Mouse (Mus musculus): ENCODE measurements around the gene Osgepl1. TPM values are rescaled to one million over a fixed set of nuclear protein-coding genes. Genes with fewer than 3 reads are reported as not detected.
"Not testable (repeated sequence)": the region's sequence is repeated elsewhere in the genome, so short reads cannot be mapped to it uniquely, and the experiment has no call there.

The Osgepl1 gene
- polyA plus RNA-seq (2012; ENCODE audit: insufficient read depth, insufficient read length, missing spikeins): 6.9 and 9.4 TPM in 2 replicates

DNA sequence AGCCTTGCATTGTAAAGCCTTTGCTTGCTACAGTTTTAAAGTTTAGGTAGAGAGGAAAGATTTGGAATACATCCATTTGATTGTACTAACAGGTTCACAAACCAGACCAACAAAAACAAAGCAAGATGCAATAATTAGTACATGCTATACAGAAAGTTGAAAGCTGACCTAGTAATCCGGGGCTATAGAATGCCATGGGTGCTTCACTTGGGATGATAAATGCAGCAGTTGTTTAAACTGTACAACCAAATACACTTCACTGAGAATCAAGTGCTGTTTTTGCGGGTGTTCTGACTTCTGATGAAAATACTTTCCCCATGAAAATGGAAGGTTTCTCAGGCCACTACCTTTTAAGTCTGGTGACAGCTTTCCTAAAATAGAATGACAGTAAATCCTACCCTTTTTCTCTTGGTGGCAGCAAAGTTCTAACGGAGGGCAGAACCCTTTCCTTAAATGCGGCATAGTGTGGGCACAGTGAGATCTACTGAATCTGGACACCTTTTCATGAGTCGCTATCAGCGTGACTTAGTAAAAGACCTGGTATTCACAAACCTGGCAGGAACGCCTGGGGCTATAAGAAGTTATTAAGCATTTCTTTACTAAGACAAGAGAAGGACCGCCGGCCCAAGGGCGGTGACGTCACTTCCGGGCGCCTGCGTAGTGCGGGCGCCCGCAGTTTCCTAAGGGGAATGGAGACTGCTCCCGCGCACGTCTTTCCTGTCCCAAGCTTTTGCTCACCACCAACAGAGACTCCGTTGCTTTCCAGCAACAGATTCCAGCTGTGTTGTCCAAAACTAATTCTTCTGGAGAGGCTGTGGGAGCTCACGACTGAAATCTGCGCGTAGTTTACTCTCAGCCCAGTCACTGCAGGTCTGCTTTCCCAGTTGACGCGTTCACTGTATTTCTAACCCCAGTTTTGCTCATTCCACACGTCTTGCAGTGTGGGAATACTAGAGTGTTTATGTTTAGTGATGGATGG is at the start of gene Osgepl1:
Gene Osgepl1 (plus strand): TSS at position 636 of the 979 bp plus-strand sequence.
- Histone ChIP-seq H3K4me3 (ENCODE audit: insufficient read depth, low read length) (peak within 1 kb of the TSS; percentile 82), H3K27ac (ENCODE audit: insufficient read depth, low read depth, low read length) (peak within 1 kb of the TSS; percentile 39), H3K4me1 (ENCODE audit: control insufficient read depth, insufficient read depth, low read length) (no peaks in the 10 kb centered on the region)
- TF ChIP-seq POLR2A (IDR thresholded peaks at IDR 0.05; ENCODE audit: borderline replicate concordance, low read depth, low read length) (no peak), CTCF (IDR thresholded peaks at IDR 0.05; ENCODE audit: low read depth, low read length) (no peak)

DNA sequence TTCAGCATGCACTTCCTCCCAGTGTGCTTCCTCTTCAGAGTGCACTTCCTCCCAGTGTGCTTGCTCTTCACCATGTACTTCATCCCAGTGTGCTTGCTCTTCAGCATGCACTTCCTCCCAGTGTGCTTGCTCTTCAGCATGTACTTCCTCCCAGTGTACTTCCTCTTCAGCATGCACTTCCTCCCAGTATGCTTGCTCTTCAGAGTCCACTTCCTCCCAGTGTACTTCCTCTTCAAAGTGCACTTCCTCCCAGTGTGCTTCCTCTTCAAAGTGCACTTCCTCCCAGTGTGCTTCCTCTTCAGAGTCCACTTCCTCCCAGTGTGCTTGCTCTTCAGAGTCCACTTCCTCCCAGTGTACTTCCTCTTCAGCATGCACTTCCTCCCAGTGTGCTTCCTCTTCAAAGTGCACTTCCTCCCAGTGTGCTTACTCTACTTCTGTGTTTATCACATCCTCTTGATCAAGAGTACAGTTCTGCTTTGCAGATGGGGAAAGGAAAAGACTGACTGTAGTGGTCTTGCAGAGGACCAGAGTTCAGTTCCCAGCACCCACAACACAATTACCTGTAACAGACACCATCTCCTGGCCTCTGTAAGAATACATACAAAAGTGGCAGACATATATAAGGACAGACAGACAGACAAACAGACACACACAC is 48.3 kb upstream of the Osgepl1 start:
- not testable (repeated sequence) for H3K4me3 ChIP-seq (ENCODE audit: insufficient read depth, low read length); H3K4me1 ChIP-seq (ENCODE audit: control insufficient read depth, insufficient read depth, low read length)
- H3K27ac ChIP-seq (ENCODE audit: insufficient read depth, low read depth, low read length): peak overlapping the region; percentile 53

DNA sequence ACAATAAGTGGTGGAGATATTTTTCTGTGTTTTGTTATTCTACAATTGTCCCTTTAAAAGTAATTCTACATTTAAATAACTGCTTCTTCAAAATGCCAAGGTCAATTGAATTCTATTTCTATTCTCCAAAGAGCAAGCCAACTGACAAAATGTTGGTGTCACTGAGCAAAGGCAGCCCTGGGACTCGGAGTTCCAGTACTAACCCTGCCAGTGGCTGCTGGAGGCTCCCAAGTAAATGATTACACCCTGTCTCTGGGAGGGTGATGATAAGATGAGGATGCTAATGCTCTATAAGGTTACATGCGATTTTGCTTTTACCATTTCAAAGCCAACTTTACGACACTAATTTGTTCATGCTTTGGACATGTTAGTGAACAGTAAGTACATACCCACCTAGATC is 43.5 kb upstream of the Osgepl1 start:
- Histone ChIP-seq H3K4me3 (ENCODE audit: insufficient read depth, low read length) (no peak overlapping the region), H3K4me1 (ENCODE audit: control insufficient read depth, insufficient read depth, low read length) (no peaks in the 10 kb centered on the region), H3K27ac (ENCODE audit: insufficient read depth, low read depth, low read length) (no peak overlapping the region)
- TF ChIP-seq CTCF (IDR thresholded peaks at IDR 0.05; ENCODE audit: low read depth, low read length) (no peak), POLR2A (IDR thresholded peaks at IDR 0.05; ENCODE audit: borderline replicate concordance, low read depth, low read length) (no peak)

DNA sequence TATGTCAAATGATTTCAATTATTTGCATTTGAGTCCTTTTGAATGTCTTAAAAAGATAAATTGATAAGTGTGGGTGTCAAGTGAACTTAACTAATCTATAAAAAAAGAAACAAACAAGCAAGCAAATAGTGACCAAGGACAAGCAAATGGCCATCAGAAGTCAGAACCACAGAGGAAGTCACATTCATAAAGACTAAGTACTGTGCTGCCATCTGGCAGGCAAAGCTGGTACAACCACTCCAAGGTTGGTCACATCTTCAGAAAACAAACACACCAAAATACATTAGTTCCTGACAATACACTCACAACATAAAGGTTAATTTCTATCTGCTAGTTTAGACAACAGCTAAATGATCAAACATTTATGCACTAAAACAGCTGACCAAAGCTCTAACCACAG is 40.8 kb upstream of the Osgepl1 start:
- no peak for TF ChIP-seq POLR2A (IDR thresholded peaks at IDR 0.05; ENCODE audit: borderline replicate concordance, low read depth, low read length)
- no peak for TF ChIP-seq CTCF (IDR thresholded peaks at IDR 0.05; ENCODE audit: low read depth, low read length)
- Histone ChIP-seq H3K4me1 (ENCODE audit: control insufficient read depth, insufficient read depth, low read length) (no peaks in the 10 kb centered on the region), H3K27ac (ENCODE audit: insufficient read depth, low read depth, low read length) (no peak overlapping the region), H3K4me3 (ENCODE audit: insufficient read depth, low read length) (no peak overlapping the region)

DNA sequence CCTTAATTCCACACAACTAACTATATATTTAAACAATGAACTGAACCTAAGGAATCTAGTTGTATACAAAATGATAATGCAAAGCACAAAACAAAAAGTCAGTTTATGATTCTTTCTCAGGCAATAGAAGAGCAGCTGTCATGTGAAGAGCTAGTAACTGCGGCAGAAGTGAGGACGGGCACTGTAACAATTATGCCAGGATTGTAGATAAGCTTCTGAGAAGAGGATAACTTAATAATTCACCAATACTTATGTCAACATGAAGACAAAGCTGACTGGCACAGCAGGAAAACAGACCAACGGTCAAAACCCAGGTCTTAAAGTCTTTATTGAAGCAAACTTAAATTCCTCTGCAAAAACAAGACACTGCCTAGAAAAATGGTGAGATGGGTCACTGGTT is 22.2 kb upstream of the Osgepl1 start:
- Histone ChIP-seq H3K4me1 (ENCODE audit: control insufficient read depth, insufficient read depth, low read length) (no peaks in the 10 kb centered on the region; the same call in 1 of the 2 replicates), H3K27ac (ENCODE audit: insufficient read depth, low read depth, low read length) (no peak overlapping the region), H3K4me3 (ENCODE audit: insufficient read depth, low read length) (no peak overlapping the region)
- TF ChIP-seq POLR2A (IDR thresholded peaks at IDR 0.05; ENCODE audit: borderline replicate concordance, low read depth, low read length): no peak
- no peak for TF ChIP-seq CTCF (IDR thresholded peaks at IDR 0.05; ENCODE audit: low read depth, low read length)

DNA sequence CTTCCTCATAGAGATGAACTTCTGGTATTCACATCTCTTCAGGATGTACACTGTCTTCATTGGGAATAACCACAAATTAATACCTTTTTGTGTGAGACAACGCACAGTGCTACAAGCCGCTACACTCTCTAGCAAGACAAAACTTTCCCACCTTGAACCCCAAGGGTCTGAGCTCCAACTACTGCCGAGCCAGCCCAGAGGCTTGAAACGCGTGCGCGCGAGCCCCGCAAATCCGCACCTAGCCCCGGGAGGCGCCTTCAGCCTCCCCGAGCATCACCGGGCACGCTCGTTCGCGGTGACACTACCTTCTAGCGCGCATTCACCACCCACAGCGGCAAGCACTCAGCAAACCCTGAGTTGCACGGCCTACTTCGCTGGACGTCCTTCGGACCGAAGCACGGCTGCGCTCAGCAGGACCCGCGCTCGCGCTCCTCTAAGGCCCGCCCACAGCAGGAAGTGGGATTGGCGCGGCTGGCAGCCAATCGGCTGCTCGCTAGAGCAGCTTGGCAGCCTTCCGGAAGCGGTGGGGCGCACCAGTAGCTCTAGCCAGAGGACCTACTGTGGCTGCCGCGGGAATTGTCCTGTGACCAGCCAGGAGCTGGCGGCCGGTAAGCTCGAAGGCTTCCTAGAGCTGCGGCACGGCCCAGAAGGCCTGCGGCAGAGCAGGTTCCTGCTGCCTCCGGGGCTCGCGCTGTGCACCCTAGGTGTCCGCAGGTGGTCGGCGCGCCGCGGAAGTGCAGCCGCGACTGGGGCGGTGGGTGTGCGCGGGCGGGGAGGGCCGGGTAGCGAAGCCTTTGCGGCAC is 16.6 kb upstream of the Osgepl1 start, which contains the start of the genes Pms1, Ormdl1 and Gm28778:
Gene Pms1 (minus strand): TSS at position 438 of the 803 bp plus-strand sequence.
Gene Ormdl1 (plus strand): TSS at position 515 of the 803 bp plus-strand sequence.
Gene Gm28778 (plus strand): TSS at position 531 of the 803 bp plus-strand sequence.
- Histone ChIP-seq H3K4me3 (ENCODE audit: insufficient read depth, low read length) (peak within 1 kb of the TSS; percentile 99), H3K27ac (ENCODE audit: insufficient read depth, low read depth, low read length) (peak within 1 kb of the TSS; percentile 50; the same call in 1 of the 2 replicates), H3K4me1 (ENCODE audit: control insufficient read depth, insufficient read depth, low read length) (peaks cover 2% of the 10 kb centered on the region; the same call in 1 of the 2 replicates)
- TF ChIP-seq POLR2A (IDR thresholded peaks at IDR 0.05; ENCODE audit: borderline replicate concordance, low read depth, low read length) (no peak), CTCF (IDR thresholded peaks at IDR 0.05; ENCODE audit: low read depth, low read length) (no peak)

DNA sequence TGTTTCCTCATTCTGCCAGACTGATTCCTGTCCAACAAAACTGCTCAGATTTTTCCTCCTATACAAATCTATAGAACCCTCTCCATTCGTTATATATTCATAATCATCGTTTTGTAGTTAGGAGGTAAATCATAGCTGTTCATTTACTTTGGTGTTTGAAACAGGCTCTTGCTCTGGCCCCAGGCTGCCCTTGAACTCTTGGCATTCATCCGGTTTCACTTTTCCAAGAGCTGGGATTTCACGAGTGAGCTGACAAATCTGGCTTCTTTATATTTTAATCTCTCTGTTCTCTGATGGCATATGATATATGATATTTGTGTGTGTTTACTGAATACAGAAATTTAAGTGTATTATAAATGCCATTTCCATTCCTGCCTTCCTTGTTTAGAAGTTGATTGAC is 12.9 kb upstream of the Osgepl1 start:
- TF ChIP-seq CTCF (IDR thresholded peaks at IDR 0.05; ENCODE audit: low read depth, low read length): no peak
- TF ChIP-seq POLR2A (IDR thresholded peaks at IDR 0.05; ENCODE audit: borderline replicate concordance, low read depth, low read length): no peak
- Histone ChIP-seq H3K4me1 (ENCODE audit: control insufficient read depth, insufficient read depth, low read length) (peaks cover 2% of the 10 kb centered on the region; the same call in 1 of the 2 replicates), H3K27ac (ENCODE audit: insufficient read depth, low read depth, low read length) (no peak overlapping the region), H3K4me3 (ENCODE audit: insufficient read depth, low read length) (no peak overlapping the region)

DNA sequence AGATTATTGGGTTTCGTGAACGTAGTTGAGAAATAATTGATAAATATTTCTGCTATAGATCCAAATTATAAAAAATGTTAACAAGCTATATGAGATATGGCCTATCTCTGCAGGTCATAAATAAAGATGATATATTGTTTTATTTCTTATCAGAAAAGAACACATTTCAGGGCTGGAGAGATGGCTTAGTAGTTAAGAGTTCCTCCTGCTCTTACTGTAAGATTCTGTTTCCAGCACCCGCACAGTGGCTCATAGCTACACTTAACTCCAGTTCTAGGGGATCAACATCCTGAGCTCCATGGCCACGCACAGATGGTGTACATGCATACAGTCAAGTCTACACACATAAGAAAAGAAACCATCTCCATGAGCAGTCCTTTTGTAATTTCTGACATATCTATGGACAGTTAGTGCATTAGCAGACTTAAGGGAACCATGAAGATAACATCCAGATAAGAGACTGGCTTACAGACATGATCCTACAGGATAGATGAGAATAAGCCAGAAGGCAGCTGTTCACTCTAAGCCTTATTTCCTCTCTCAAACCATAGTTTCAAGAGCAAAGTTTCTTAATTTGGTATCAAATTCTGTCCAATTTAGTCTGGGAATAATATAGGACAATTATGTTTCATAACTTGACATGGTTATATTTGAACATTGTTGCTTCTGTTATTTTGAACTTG is 8.4 kb downstream of the Osgepl1 start:
- TF ChIP-seq CTCF (IDR thresholded peaks at IDR 0.05; ENCODE audit: low read depth, low read length) (no peak), POLR2A (IDR thresholded peaks at IDR 0.05; ENCODE audit: borderline replicate concordance, low read depth, low read length) (no peak)
- Histone ChIP-seq H3K27ac (ENCODE audit: insufficient read depth, low read depth, low read length) (no peak overlapping the region), H3K4me1 (ENCODE audit: control insufficient read depth, insufficient read depth, low read length) (no peaks in the 10 kb centered on the region), H3K4me3 (ENCODE audit: insufficient read depth, low read length) (no peak overlapping the region)

DNA sequence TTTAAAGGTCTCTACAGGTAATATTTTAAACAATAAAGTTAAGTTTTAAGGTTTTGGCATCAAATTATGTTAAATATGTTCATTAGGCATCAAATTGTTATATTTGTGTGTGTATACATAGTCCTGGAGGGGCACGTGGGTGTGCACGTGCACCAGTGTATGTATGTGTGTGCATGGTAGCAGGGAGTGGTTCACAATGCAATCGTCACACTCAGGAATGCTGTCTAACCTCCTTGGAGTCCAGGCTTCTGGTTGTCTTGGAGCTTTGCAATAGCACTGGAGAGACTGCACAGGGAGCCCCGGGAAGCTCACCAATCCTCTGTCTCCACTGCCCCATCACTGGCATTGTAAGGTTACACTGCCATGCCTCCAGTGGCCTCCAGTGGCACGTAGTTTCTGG is 9.8 kb downstream of the Osgepl1 start:
- no peak overlapping the region for H3K4me3 ChIP-seq (ENCODE audit: insufficient read depth, low read length)
- TF ChIP-seq CTCF (IDR thresholded peaks at IDR 0.05; ENCODE audit: low read depth, low read length): no peak
- TF ChIP-seq POLR2A (IDR thresholded peaks at IDR 0.05; ENCODE audit: borderline replicate concordance, low read depth, low read length): no peak
- no peaks in the 10 kb centered on the region for H3K4me1 ChIP-seq (ENCODE audit: control insufficient read depth, insufficient read depth, low read length)
- H3K27ac ChIP-seq (ENCODE audit: insufficient read depth, low read depth, low read length): no peak overlapping the region
